Mouse (Mus musculus) midbrain, embryonic 10.5 days (tissue): ENCODE data around the gene Ctsf. TPM values are rescaled to one million over a fixed set of nuclear protein-coding genes. Genes with fewer than 3 reads are reported as not detected.
A peak's percentile ranks its signal among the peaks of the same experiment; 100 is the strongest.
"Not testable (repeated sequence)": the region's sequence is repeated elsewhere in the genome, so short reads cannot be mapped to it uniquely, and the experiment has no call there.

ENCODE experiments used
- DNase-seq: peaks from one replicate; pipeline ENCODE4 v3.0.0-alpha.2; 2017; ENCODE audit warnings: low spot score
- H3K27ac ChIP-seq: fragments of 300-500 bp; sonication (generic); replicated peaks from 2 replicates; pipeline ENCODE4 v1.5.1; 2016; ENCODE audit warnings: mild to moderate bottlenecking
- H3K27me3 ChIP-seq: fragments of 300-500 bp; sonication (generic); 2 replicates; pipeline ENCODE4 v1.6.1; 2016; ENCODE audit warnings: low read depth, mild to moderate bottlenecking; ENCODE audit not compliant: poor library complexity, severe bottlenecking
- H3K36me3 ChIP-seq: fragments of 300-500 bp; sonication (generic); 2 replicates; pipeline ENCODE4 v1.6.1; 2016; ENCODE audit warnings: mild to moderate bottlenecking, moderate library complexity
- H3K4me1 ChIP-seq: fragments of 300-500 bp; sonication (generic); 2 replicates; pipeline ENCODE4 v1.6.1; 2016
- H3K4me3 ChIP-seq: fragments of 300-500 bp; sonication (generic); 2 replicates; pipeline ENCODE4 v1.5.1; 2016; ENCODE audit warnings: mild to moderate bottlenecking, moderate library complexity
- H3K9me3 ChIP-seq: fragments of 300-500 bp; sonication (generic); replicated peaks from 2 replicates; pipeline ENCODE4 v1.6.1; 2016; ENCODE audit warnings: mild to moderate bottlenecking
- WGBS: fragments of 180-500 bp; shearing (Covaris S2); methylation state at CpG from one replicate; pipeline ENCODE4 v1.1.7; 2016; 5-methylcytosine and 5-hydroxymethylcytosine counted together
- polyA plus RNA-seq: library from polyadenylated mRNA; unstranded; fragments of >200 nt; fragmentation: Nextera tagmentation; extraction: Ambion mirVana; gene quantifications from 2 replicates; pipeline ENCODE4 v1.2.1, GENCODE M21; 2016

Ctsf gene
- 29.8 and 38.4 TPM in 2 replicates for polyA plus RNA-seq

- peak within 1 kb of the TSS; percentile 74 for H3K4me3 ChIP-seq
- H3K9me3 ChIP-seq = no peaks in the 10 kb centered on the region
- WGBS = 5% methylated on average over 45 of the region's 45 CpGs
- H3K27me3 ChIP-seq = peaks cover 13% of the 10 kb centered on the region
- DNase-seq = peak; percentile 87
- peaks cover 26% of the 10 kb centered on the region for H3K4me1 ChIP-seq
- peaks cover 8% of the 10 kb centered on the region for H3K36me3 ChIP-seq
- peak within 1 kb of the TSS; percentile 84 for H3K27ac ChIP-seq
These were observed at the start of gene Ctsf for GRCm38 (mm10) chr19:4854552-4855469. Gene Ctsf, plus strand, starts transcription at chr19:4855130.

- H3K27ac ChIP-seq = peak overlapping the region; percentile 95
- no peaks in the 10 kb centered on the region for H3K9me3 ChIP-seq
- peaks cover 17% of the 10 kb centered on the region for H3K36me3 ChIP-seq
- DNase-seq = no peak
- WGBS = under 1% methylated on average over 14 of the region's 14 CpGs
- H3K27me3 ChIP-seq = no peaks in the 10 kb centered on the region
- H3K4me1 ChIP-seq = peaks cover 28% of the 10 kb centered on the region
- H3K4me3 ChIP-seq = peak overlapping the region; percentile 96
These were observed 44.6 kb upstream of the Ctsf start for GRCm38 (mm10) chr19:4810309-4810708.

- Histone ChIP-seq H3K27me3 (no peaks in the 10 kb centered on the region), H3K4me3 (peak overlapping the region; percentile 96), H3K9me3 (no peaks in the 10 kb centered on the region), H3K27ac (peak overlapping the region; percentile 95), H3K36me3 (peaks cover 17% of the 10 kb centered on the region), H3K4me1 (peaks cover 28% of the 10 kb centered on the region)
- no peak for DNase-seq
- under 1% methylated on average over 17 of the region's 17 CpGs for WGBS
These were observed 44.2 kb upstream of the Ctsf start for GRCm38 (mm10) chr19:4810746-4811062.

GRCm38 (mm10) chr19:4811063-4811908 is 43.6 kb upstream of the Ctsf start, which contains the start of the genes Gm21992 and Rbm14:
Gene Gm21992, minus strand, starts transcription at chr19:4811612.
Gene Rbm14, minus strand, starts transcription at chr19:4811634.
- Histone ChIP-seq H3K9me3 (no peaks in the 10 kb centered on the region), H3K27me3 (no peaks in the 10 kb centered on the region), H3K4me3 (peak within 1 kb of the TSS; percentile 96), H3K4me1 (peaks cover 28% of the 10 kb centered on the region), H3K36me3 (peaks cover 16% of the 10 kb centered on the region), H3K27ac (peak within 1 kb of the TSS; percentile 95)
- DNase-seq = peak; percentile 99
- under 1% methylated on average over 83 of the region's 83 CpGs for WGBS

GRCm38 (mm10) chr19:4811909-4812242 is 43.1 kb upstream of the Ctsf start:
- Histone ChIP-seq H3K9me3 (no peaks in the 10 kb centered on the region), H3K27ac (peak overlapping the region; percentile 95), H3K36me3 (peaks cover 10% of the 10 kb centered on the region), H3K4me1 (peaks cover 28% of the 10 kb centered on the region), H3K4me3 (peak overlapping the region; percentile 96), H3K27me3 (no peaks in the 10 kb centered on the region)
- WGBS = 9% methylated on average over 12 of the region's 12 CpGs
- DNase-seq = no peak

- Histone ChIP-seq H3K4me3 (peak overlapping the region; percentile 96), H3K4me1 (peaks cover 28% of the 10 kb centered on the region), H3K27ac (peak overlapping the region; percentile 95)
- WGBS = 78% methylated on average over 8 of the region's 8 CpGs
- H3K9me3 ChIP-seq, H3K36me3 ChIP-seq, H3K27me3 ChIP-seq, DNase-seq: not testable (repeated sequence)
These were observed 42.5 kb upstream of the Ctsf start for GRCm38 (mm10) chr19:4812334-4812949.

GRCm38 (mm10) chr19:4813015-4813414 is 41.9 kb upstream of the Ctsf start:
- no peak overlapping the region for H3K4me3 ChIP-seq
- H3K27me3 ChIP-seq = no peaks in the 10 kb centered on the region
- no peak overlapping the region for H3K27ac ChIP-seq
- DNase-seq = no peak
- H3K4me1 ChIP-seq = peaks cover 26% of the 10 kb centered on the region
- WGBS = 81% methylated on average over 5 of the region's 6 CpGs
- H3K9me3 ChIP-seq = no peaks in the 10 kb centered on the region
- no peaks in the 10 kb centered on the region; the same call in 1 of the 2 replicates for H3K36me3 ChIP-seq

- WGBS = 75% methylated on average over 1 of the region's 1 CpGs
- no peak overlapping the region for H3K27ac ChIP-seq
- no peak overlapping the region for H3K4me3 ChIP-seq
- H3K9me3 ChIP-seq = no peaks in the 10 kb centered on the region
- peaks cover under 1% of the 10 kb centered on the region; the same call in 1 of the 2 replicates for H3K4me1 ChIP-seq
- H3K27me3 ChIP-seq = no peaks in the 10 kb centered on the region
- no peaks in the 10 kb centered on the region for H3K36me3 ChIP-seq
- no peak for DNase-seq
These were observed 37.6 kb upstream of the Ctsf start for GRCm38 (mm10) chr19:4817182-4817835.

GRCm38 (mm10) chr19:4820678-4821303 is 34.1 kb upstream of the Ctsf start:
- Histone ChIP-seq H3K36me3 (peaks cover 15% of the 10 kb centered on the region), H3K4me1 (no peaks in the 10 kb centered on the region), H3K27me3 (no peaks in the 10 kb centered on the region), H3K27ac (no peak overlapping the region), H3K4me3 (no peak overlapping the region), H3K9me3 (no peaks in the 10 kb centered on the region)
- DNase-seq = no peak
- WGBS = 92% methylated on average over 5 of the region's 5 CpGs

GRCm38 (mm10) chr19:4828444-4829114 is 26.4 kb upstream of the Ctsf start:
- DNase-seq = no peak

GRCm38 (mm10) chr19:4829156-4829555 is 25.8 kb upstream of the Ctsf start:
- WGBS = 69% methylated on average over 7 of the region's 7 CpGs
- no peak for DNase-seq
- H3K27ac ChIP-seq = no peak overlapping the region
- no peak overlapping the region for H3K4me3 ChIP-seq
- peaks cover 5% of the 10 kb centered on the region; the same call in 1 of the 2 replicates for H3K4me1 ChIP-seq
- no peaks in the 10 kb centered on the region for H3K9me3 ChIP-seq
- H3K27me3 ChIP-seq = no peaks in the 10 kb centered on the region
- peaks cover 31% of the 10 kb centered on the region for H3K36me3 ChIP-seq

More at GRCm38 (mm10) chr19:4828444-4829114, 26.4 kb upstream of the Ctsf start:
- peaks cover 31% of the 10 kb centered on the region for H3K36me3 ChIP-seq
- H3K27me3 ChIP-seq = no peaks in the 10 kb centered on the region
- H3K27ac ChIP-seq = no peak overlapping the region
- H3K9me3 ChIP-seq = no peaks in the 10 kb centered on the region
- H3K4me3 ChIP-seq = no peak overlapping the region
- H3K4me1 ChIP-seq = peaks cover 5% of the 10 kb centered on the region; the same call in 1 of the 2 replicates
- 59% methylated on average over 16 of the region's 16 CpGs for WGBS
